Mouse (Mus musculus): ENCODE data around the gene Rangrf. TPM values are rescaled to one million over a fixed set of nuclear protein-coding genes. Genes with fewer than 3 reads are reported as not detected.
"Not testable (repeated sequence)": the region's sequence is repeated elsewhere in the genome, so short reads cannot be mapped to it uniquely, and the experiment has no call there.

Gene Rangrf
- polyA plus RNA-seq, 1 experiment from 2014 or later, result 43.5 TPM

- peak; percentile 83 for ATAC-seq
- Histone ChIP-seq H3K4me3 (ENCODE audit: low read depth, low read length) (peak within 1 kb of the TSS; percentile 62), H3K4me2 (ENCODE audit: low read length) (peak within 1 kb of the TSS; percentile 62), H3K36me3 (ENCODE audit: control insufficient read depth, insufficient read depth, low read length) (peaks cover 3% of the 10 kb centered on the region; the same call in 1 of the 2 replicates), H3K27ac (ENCODE audit: low read depth, low read length) (0 out of 2 replicates have a peak within 1 kb of the TSS, but pooled peaks have one; percentile 24), H3K9me3 (replicated peaks; ENCODE audit: control insufficient read depth, low read length) (no peaks in the 10 kb centered on the region), H3K27me3 (replicated peaks; ENCODE audit: control insufficient read depth, insufficient read depth, low read length) (no peaks in the 10 kb centered on the region), H3K9ac (ENCODE audit: low read length) (peak within 1 kb of the TSS; percentile 69), H3K4me1 (ENCODE audit: control insufficient read depth, insufficient read depth, low read length) (peaks cover 3% of the 10 kb centered on the region; the same call in 1 of the 2 replicates)
- WGBS, result 10% methylated on average over 38 of the region's 38 CpGs
- peak; percentile 96 for DNase-seq (ENCODE audit: low spot score)
Observed at GRCm38 (mm10) chr11:69008182-69009121, 33.5 kb upstream of the Rangrf start, which contains the start of gene Pfas. TSS of gene Pfas (minus strand) at chr11:69008460.

- not testable (repeated sequence) for H3K27ac ChIP-seq (ENCODE audit: low read depth, low read length); DNase-seq (ENCODE audit: low spot score); H3K27me3 ChIP-seq (replicated peaks; ENCODE audit: control insufficient read depth, insufficient read depth, low read length); H3K4me3 ChIP-seq (ENCODE audit: low read depth, low read length); H3K4me2 ChIP-seq (ENCODE audit: low read length); H3K9ac ChIP-seq (ENCODE audit: low read length); H3K9me3 ChIP-seq (replicated peaks; ENCODE audit: control insufficient read depth, low read length); ATAC-seq; H3K4me1 ChIP-seq (ENCODE audit: control insufficient read depth, insufficient read depth, low read length)
- peaks cover 20% of the 10 kb centered on the region for H3K36me3 ChIP-seq (ENCODE audit: control insufficient read depth, insufficient read depth, low read length)
Observed at GRCm38 (mm10) chr11:69006575-69006974, 31.6 kb upstream of the Rangrf start.

- ATAC-seq, result no peak
- no peaks in the 10 kb centered on the region for H3K27me3 ChIP-seq (replicated peaks; ENCODE audit: control insufficient read depth, insufficient read depth, low read length)
- WGBS, result 91% methylated on average over 7 of the region's 7 CpGs
Observed at GRCm38 (mm10) chr11:69005193-69005592, 30.2 kb upstream of the Rangrf start.

GRCm38 (mm10) chr11:69003592-69003991, 28.6 kb upstream of the Rangrf start:
- Histone ChIP-seq H3K4me1 (ENCODE audit: control insufficient read depth, insufficient read depth, low read length) (peaks cover 3% of the 10 kb centered on the region; the same call in 1 of the 2 replicates), H3K27me3 (replicated peaks; ENCODE audit: control insufficient read depth, insufficient read depth, low read length) (no peaks in the 10 kb centered on the region), H3K36me3 (ENCODE audit: control insufficient read depth, insufficient read depth, low read length) (peaks cover 50% of the 10 kb centered on the region), H3K9me3 (replicated peaks; ENCODE audit: control insufficient read depth, low read length) (no peaks in the 10 kb centered on the region), H3K27ac (ENCODE audit: low read depth, low read length) (no peak overlapping the region), H3K4me3 (ENCODE audit: low read depth, low read length) (no peak overlapping the region), H3K4me2 (ENCODE audit: low read length) (no peak overlapping the region), H3K9ac (ENCODE audit: low read length) (no peak overlapping the region)
- ATAC-seq (no peak), DNase-seq (ENCODE audit: low spot score) (no peak)
- WGBS, result 64% methylated on average over 4 of the region's 4 CpGs

More at GRCm38 (mm10) chr11:69005193-69005592, 30.2 kb upstream of the Rangrf start:
- Histone ChIP-seq H3K4me2 (ENCODE audit: low read length) (no peak overlapping the region), H3K27ac (ENCODE audit: low read depth, low read length) (no peak overlapping the region), H3K9ac (ENCODE audit: low read length) (no peak overlapping the region), H3K4me1 (ENCODE audit: control insufficient read depth, insufficient read depth, low read length) (peaks cover 3% of the 10 kb centered on the region; the same call in 1 of the 2 replicates), H3K4me3 (ENCODE audit: low read depth, low read length) (no peak overlapping the region), H3K9me3 (replicated peaks; ENCODE audit: control insufficient read depth, low read length) (no peaks in the 10 kb centered on the region), H3K36me3 (ENCODE audit: control insufficient read depth, insufficient read depth, low read length) (peaks cover 34% of the 10 kb centered on the region)
- DNase-seq (ENCODE audit: low spot score), result no peak

GRCm38 (mm10) chr11:69002782-69003181, 27.8 kb upstream of the Rangrf start:
- DNase-seq (ENCODE audit: low spot score); ATAC-seq; H3K9ac ChIP-seq (ENCODE audit: low read length); H3K27ac ChIP-seq (ENCODE audit: low read depth, low read length); H3K9me3 ChIP-seq (replicated peaks; ENCODE audit: control insufficient read depth, low read length); H3K4me2 ChIP-seq (ENCODE audit: low read length); H3K4me1 ChIP-seq (ENCODE audit: control insufficient read depth, insufficient read depth, low read length); H3K4me3 ChIP-seq (ENCODE audit: low read depth, low read length); H3K27me3 ChIP-seq (replicated peaks; ENCODE audit: control insufficient read depth, insufficient read depth, low read length): not testable (repeated sequence)
- WGBS, result 95% methylated on average over 4 of the region's 4 CpGs
- H3K36me3 ChIP-seq (ENCODE audit: control insufficient read depth, insufficient read depth, low read length), result peaks cover 58% of the 10 kb centered on the region

- Histone ChIP-seq H3K27me3 (replicated peaks; ENCODE audit: control insufficient read depth, insufficient read depth, low read length) (no peaks in the 10 kb centered on the region), H3K9me3 (replicated peaks; ENCODE audit: control insufficient read depth, low read length) (no peaks in the 10 kb centered on the region), H3K4me1 (ENCODE audit: control insufficient read depth, insufficient read depth, low read length) (no peaks in the 10 kb centered on the region), H3K4me2 (ENCODE audit: low read length) (no peak overlapping the region), H3K4me3 (ENCODE audit: low read depth, low read length) (no peak overlapping the region), H3K27ac (ENCODE audit: low read depth, low read length) (no peak overlapping the region), H3K9ac (ENCODE audit: low read length) (no peak overlapping the region), H3K36me3 (ENCODE audit: control insufficient read depth, insufficient read depth, low read length) (peaks cover 98% of the 10 kb centered on the region)
- no peak for DNase-seq (ENCODE audit: low spot score)
- ATAC-seq, result no peak
- 90% methylated on average over 4 of the region's 4 CpGs for WGBS
Observed at GRCm38 (mm10) chr11:68997080-68997479, 22.1 kb upstream of the Rangrf start.

GRCm38 (mm10) chr11:68994377-68994776, 19.4 kb upstream of the Rangrf start:
- Histone ChIP-seq H3K36me3 (ENCODE audit: control insufficient read depth, insufficient read depth, low read length) (peaks cover 98% of the 10 kb centered on the region), H3K4me2 (ENCODE audit: low read length) (no peak overlapping the region), H3K4me1 (ENCODE audit: control insufficient read depth, insufficient read depth, low read length) (no peaks in the 10 kb centered on the region), H3K27me3 (replicated peaks; ENCODE audit: control insufficient read depth, insufficient read depth, low read length) (no peaks in the 10 kb centered on the region), H3K4me3 (ENCODE audit: low read depth, low read length) (no peak overlapping the region), H3K9me3 (replicated peaks; ENCODE audit: control insufficient read depth, low read length) (no peaks in the 10 kb centered on the region), H3K9ac (ENCODE audit: low read length) (no peak overlapping the region), H3K27ac (ENCODE audit: low read depth, low read length) (no peak overlapping the region)
- ATAC-seq (no peak), DNase-seq (ENCODE audit: low spot score) (no peak)
- 91% methylated on average over 3 of the region's 3 CpGs for WGBS

GRCm38 (mm10) chr11:68993122-68993521, 18.1 kb upstream of the Rangrf start:
- no peaks in the 10 kb centered on the region for H3K4me1 ChIP-seq (ENCODE audit: control insufficient read depth, insufficient read depth, low read length)
- DNase-seq (ENCODE audit: low spot score), result no peak
- H3K9ac ChIP-seq (ENCODE audit: low read length), result no peak overlapping the region
- H3K9me3 ChIP-seq (replicated peaks; ENCODE audit: control insufficient read depth, low read length), result no peaks in the 10 kb centered on the region
- 91% methylated on average over 7 of the region's 7 CpGs for WGBS
- H3K4me2 ChIP-seq (ENCODE audit: low read length), result no peak overlapping the region
- no peak for ATAC-seq
- H3K27me3 ChIP-seq (replicated peaks; ENCODE audit: control insufficient read depth, insufficient read depth, low read length), result no peaks in the 10 kb centered on the region
- no peak overlapping the region for H3K27ac ChIP-seq (ENCODE audit: low read depth, low read length)
- H3K4me3 ChIP-seq (ENCODE audit: low read depth, low read length), result no peak overlapping the region
- H3K36me3 ChIP-seq (ENCODE audit: control insufficient read depth, insufficient read depth, low read length), result peaks cover 96% of the 10 kb centered on the region

- Histone ChIP-seq H3K9me3 (replicated peaks; ENCODE audit: control insufficient read depth, low read length) (no peaks in the 10 kb centered on the region), H3K4me2 (ENCODE audit: low read length) (no peak overlapping the region), H3K27me3 (replicated peaks; ENCODE audit: control insufficient read depth, insufficient read depth, low read length) (no peaks in the 10 kb centered on the region), H3K4me1 (ENCODE audit: control insufficient read depth, insufficient read depth, low read length) (no peaks in the 10 kb centered on the region), H3K4me3 (ENCODE audit: low read depth, low read length) (no peak overlapping the region), H3K27ac (ENCODE audit: low read depth, low read length) (no peak overlapping the region), H3K36me3 (ENCODE audit: control insufficient read depth, insufficient read depth, low read length) (peaks cover 70% of the 10 kb centered on the region), H3K9ac (ENCODE audit: low read length) (no peak overlapping the region)
- 93% methylated on average over 17 of the region's 17 CpGs for WGBS
- no peak for ATAC-seq
- no peak for DNase-seq (ENCODE audit: low spot score)
Observed at GRCm38 (mm10) chr11:68988341-68988740, 13.4 kb upstream of the Rangrf start.

Measured in forebrain, embryonic 14.5 days (tissue).